Mouse (Mus musculus) left cerebral cortex, adult 2 months (tissue): Measurements from ENCODE around the gene Slpi. TPM values are rescaled to one million over a fixed set of nuclear protein-coding genes. Genes with fewer than 3 reads are reported as not detected.
A peak's percentile ranks its signal among the peaks of the same experiment; 100 is the strongest.

ENCODE experiments used
- DNase-seq, 2 experiments: peaks; one replicate each; pipeline ENCODE4 v3.0.0; 2021 to 2022; ENCODE audit warnings: low spot score in 2 of 2, mixed read lengths in 1 of 2; ENCODE audit errors: extremely low spot score in 1 of 2
- H3K27ac ChIP-seq: fragments of 200-600 bp; 2 replicates; pipeline ENCODE4 v1.8.1; 2022
- H3K4me3 ChIP-seq: fragments of 200-600 bp; 2 replicates; pipeline ENCODE4 v1.8.1; 2022
- CTCF ChIP-seq: fragments of 200-600 bp; IDR thresholded peaks from 2 replicates; pipeline ENCODE4 v1.8.1; 2022; ENCODE audit warnings: antibody characterized with exemption, mild to moderate bottlenecking, moderate library complexity
- intact Hi-C: fragments of 180-260 bp; cut with DNase I; formaldehyde crosslinking; loops from one replicate; pipeline ENCODE4 v1.15.1; 2025
- total RNA-seq, 2 experiments: library from RNA; stranded (reverse); gene quantifications; 2 replicates each; pipeline ENCODE4 v1.2.3; 2021

Gene Slpi
- total RNA-seq, 2 experiments from 2014 or later: not detected

DNA sequence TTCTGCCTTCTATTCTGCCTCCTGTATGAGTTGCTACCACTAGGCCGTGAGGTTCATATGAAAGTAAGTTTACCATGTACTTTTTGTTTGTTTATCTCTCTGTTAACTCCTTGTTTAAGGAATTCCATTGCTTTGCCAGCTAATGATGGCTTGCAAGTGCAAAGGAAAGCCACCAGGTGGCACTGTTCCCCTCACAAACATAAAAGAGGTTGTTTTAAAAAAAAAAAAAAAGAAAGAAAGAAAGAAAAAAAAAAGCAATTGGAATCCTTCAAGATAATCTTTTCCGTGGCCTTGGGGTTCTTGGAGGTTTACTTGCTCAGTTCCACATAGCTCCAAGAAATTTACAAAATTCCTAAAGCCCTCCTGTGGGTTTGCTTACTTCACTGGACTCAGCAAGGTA lies 28.3 kb upstream of the Slpi start:
- Histone ChIP-seq H3K4me3 (no peak overlapping the region), H3K27ac (no peak overlapping the region)
- DNase-seq: no peak
- peak; percentile 85 for TF ChIP-seq CTCF
- intact Hi-C loops: loop anchor here (1.0 to 10.0 kb wide), 4 partner anchors 40 to 308 kb away; partner anchors contain the start of gene Wfdc2

DNA sequence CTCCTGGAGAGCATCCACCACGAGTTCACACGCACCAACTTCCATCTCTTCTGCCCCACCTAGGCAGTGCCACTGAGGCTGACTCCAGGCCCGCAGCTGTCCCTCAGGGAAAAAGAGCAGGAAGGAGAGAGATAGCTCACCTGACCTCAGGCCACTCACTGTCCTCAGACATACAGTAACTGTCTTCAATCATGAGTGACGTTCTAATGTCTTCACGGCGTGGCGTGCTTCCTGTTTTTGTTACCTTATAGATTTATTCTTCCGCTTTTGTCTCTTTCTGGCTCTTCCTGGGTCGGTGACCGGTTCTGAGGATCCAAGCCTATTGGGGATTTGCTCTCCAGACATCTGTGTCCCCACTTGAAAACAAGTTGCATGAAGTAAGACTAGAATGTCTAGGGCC lies 25.7 kb upstream of the Slpi start:
- H3K4me3 ChIP-seq: no peak overlapping the region
- H3K27ac ChIP-seq: no peak overlapping the region
- no peak for DNase-seq
- no peak for TF ChIP-seq CTCF
- intact Hi-C loops: loop anchor here (10.0 kb wide), 1 partner anchor 310 kb away; no protein-coding TSS in a partner anchor

DNA sequence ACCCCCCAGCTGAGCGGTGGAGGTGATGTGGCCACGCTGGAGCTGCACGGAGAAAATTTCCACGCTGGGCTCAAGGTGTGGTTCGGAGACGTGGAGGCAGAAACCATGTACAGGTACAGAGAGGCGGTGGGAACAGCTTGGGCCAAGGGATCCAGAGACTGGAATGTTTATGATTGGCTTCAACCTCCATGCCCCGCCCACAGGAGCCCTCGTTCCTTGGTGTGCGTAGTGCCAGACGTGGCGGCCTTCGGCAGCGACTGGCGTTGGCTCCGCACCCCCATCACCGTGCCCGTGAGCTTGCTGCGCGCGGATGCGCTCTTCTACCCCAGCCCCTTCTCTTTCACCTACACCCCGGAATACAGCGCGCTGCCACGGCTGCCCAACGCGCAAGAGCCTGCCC lies 25.3 kb upstream of the Slpi start:
- no peak overlapping the region for H3K27ac ChIP-seq
- intact Hi-C loops: loop anchor here (10.0 kb wide), 1 partner anchor 311 kb away; no protein-coding TSS in a partner anchor
- H3K4me3 ChIP-seq: no peak overlapping the region
- DNase-seq: no peak
- no peak for TF ChIP-seq CTCF

DNA sequence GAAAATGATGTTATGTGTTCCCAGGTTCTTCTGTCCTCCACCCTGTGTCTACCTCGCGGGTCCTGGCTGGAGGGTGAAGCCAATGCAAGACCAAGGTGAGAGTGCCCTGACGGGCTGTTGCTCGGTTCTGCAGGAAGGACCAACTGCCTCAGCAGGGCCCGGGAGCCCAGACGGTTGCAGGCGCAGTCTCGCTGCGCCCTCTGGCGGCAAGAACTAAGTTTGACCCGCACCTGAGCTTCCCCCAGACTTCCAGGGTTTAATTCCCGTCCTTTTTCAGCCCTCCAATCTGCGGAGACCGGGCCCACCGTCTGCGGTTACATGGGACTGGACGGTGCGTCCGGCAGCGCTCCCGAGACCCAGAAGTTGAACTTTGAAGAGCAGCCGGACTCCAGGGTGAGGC lies 18.8 kb upstream of the Slpi start:
- Histone ChIP-seq H3K4me3 (no peak overlapping the region), H3K27ac (no peak overlapping the region)
- intact Hi-C loops: loop anchor here (1.0 to 2.0 kb wide), 2 partner anchors 271 to 304 kb away; no protein-coding TSS in a partner anchor
- DNase-seq: peak; percentile 70 to 76
- TF ChIP-seq CTCF: peak; percentile 89

DNA sequence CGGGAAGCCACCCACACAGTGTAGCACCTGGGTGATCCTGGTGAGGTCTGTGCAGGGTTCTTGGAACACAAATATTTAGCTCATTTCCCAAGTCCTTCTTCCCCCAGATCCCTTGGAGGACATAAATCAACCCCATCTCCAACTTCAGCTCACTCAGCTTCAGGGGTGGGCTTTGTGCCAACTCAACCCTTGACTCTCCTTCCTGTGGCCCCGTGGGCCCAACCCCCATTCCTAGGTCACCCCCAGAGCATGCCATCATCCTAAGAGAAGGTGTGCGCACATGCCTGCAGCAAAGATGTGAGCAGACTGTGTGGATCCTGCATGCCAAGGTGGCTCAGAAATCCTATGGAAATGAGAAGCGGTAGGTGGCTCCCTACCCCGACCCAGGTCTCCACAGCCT lies 16.6 kb upstream of the Slpi start:
- Histone ChIP-seq H3K27ac (no peak overlapping the region), H3K4me3 (no peak overlapping the region)
- TF ChIP-seq CTCF: no peak
- DNase-seq: no peak
- intact Hi-C loops: no loop called here

DNA sequence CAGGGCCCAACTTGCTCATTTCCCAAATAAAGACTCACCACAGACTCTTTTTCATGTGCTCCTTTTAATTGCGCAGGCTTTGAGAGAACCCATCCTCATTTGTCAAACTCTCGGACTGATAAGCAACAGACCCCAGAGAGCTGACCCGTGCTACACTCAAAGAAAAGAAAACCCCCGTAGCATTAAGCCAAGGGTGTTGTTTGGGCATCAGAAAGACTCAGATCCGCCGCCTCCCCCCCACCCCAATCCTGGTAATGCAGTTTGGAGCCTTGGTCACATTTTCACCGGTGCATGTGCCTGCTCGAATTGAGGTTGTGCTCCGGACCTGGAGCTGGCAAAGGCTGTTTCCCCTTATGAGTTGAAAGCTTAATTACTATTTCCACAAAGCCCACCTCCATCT lies 16.2 kb upstream of the Slpi start, which contains the start of gene Matn4:
TSS of gene Matn4 (minus strand) at position 101 of the 400 bp plus-strand sequence.
- peak within 1 kb of the TSS; percentile 37 for H3K4me3 ChIP-seq
- no peak for TF ChIP-seq CTCF
- no peak for DNase-seq
- H3K27ac ChIP-seq: no peak within 1 kb of the TSS
- intact Hi-C loops: no loop called here

DNA sequence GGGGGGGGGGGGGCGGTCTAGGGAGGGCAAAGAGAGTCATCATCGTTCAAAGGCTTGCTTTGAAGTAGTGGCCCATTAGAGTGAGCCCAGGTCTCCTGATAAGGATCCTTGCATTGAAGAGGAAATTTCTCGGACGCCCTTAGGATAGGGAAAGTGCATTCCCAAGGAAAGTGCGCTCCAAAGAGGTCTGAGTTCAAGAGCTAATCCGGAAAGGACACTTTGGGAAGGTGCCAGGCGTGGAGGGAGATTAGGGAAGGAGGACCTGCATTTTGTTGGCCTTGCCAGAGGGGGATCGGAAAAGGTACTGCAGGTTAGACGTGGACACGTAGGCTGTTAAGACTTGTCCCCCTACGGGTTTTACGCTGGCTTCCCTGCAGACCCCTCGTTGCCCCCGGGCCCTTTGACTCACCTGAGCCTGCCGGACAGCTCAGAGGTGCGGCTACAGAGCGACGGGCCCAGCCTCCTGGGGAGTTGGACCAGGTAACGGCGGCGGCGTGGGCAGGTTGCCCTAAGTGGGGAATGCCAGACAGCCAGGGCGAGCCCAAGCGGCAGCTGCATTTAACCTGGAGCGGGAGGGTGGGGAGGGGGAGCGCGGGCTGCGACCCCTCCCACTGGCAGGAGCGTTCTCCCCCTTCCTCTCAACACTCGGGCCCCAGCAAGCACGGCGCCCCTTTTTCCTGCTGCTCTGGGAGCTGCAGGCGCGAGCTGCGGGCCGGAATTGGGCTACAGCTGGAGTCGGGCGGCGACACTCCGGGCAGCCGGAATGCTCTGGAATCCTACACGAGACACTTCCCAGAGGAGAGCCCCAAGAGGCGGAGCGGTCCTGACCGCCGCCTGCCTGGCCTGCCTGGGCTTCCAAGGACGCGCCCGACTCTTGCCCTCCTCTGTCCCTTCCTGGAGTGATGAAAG lies 15.4 kb upstream of the Slpi start:
- peak overlapping the region; percentile 37 for H3K4me3 ChIP-seq
- intact Hi-C loops: no loop called here
- H3K27ac ChIP-seq: no peak overlapping the region
- DNase-seq: no peak
- TF ChIP-seq CTCF: no peak

DNA sequence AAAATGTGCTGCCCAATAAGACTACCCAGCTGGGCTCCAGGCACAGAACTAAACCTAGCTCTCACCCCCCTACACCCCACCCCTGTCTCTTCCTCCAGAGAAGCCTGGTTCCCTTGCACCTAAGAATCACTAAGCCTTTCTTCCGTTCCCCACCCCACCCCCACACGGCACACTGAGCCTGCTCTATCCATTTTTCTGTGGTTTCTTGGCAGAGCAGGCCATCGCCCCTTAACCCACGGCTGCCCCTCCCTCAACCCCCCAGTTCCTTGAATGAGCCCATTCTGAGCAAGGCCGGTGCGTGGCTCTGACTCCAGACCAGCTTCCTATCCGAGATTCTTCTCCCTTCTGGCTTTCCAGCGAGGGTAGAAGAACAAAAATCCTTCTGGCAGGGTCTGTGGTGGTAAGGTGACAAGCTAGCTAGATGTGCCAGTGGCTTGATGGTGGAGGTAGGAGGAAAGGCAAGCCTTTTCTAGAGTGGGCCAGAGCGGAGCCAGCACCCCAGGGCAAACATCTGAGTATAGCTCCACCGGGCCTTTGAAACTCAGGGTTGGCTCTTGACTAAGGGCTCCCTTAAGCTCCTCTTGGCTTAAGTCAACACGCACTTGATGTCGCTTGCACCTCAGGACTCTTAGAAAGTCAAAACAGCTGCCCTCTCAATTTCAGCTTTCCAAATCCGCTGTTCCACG lies 14.6 kb upstream of the Slpi start:
- H3K27ac ChIP-seq: no peak overlapping the region
- no peak for TF ChIP-seq CTCF
- intact Hi-C loops: no loop called here
- H3K4me3 ChIP-seq: no peak overlapping the region
- DNase-seq: no peak

DNA sequence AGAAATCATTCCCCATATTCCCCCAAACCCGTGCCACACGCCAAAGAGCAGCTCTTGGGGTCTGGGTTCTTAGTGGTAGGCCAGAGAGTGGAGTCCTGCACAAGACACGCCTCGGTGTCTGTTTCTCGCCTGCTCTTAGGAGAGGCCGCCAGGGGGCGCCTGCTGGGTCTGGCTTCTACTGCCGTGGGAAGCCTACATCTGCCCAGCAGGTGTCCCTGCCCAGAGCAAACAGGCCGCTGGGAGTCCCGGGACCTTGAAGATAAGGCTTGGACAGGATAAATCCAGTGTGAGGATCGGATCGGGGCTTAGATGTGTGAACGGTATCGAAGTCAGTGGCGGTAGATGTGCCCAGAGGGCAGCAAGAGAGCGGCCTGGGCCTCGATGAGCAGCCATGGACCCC lies 14.0 kb upstream of the Slpi start, which contains the start of gene Rbpjl:
TSS of gene Rbpjl (plus strand) at position 236 of the 400 bp plus-strand sequence.
- peak; percentile 94 for TF ChIP-seq CTCF
- intact Hi-C loops: no loop called here
- Histone ChIP-seq H3K4me3 (no peak within 1 kb of the TSS), H3K27ac (no peak within 1 kb of the TSS)
- DNase-seq: peak; percentile 58 to 70

DNA sequence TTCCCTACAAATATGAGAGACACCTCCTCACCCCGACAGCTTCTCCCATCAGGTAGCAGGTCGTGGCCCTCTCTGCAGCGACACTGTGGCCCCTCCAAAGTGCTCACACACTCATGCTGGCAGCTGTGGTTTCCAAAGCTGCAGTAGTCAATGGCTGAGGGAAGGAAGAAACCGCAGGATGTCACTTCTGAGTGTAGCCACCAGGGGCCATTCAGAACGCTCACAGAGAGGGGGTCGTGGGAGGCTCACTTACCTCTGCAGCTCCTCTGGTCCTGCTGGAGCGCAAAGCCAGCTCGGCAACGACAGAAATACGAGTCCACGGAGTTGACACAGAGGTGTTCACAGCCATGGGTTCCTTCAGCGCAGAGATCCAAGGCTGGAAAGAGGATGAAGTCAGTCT lies 8.0 kb upstream of the Slpi start:
- TF ChIP-seq CTCF: no peak; the same call in 1 of the 2 replicates
- no peak overlapping the region for H3K27ac ChIP-seq
- no peak overlapping the region for H3K4me3 ChIP-seq
- no peak for DNase-seq
- intact Hi-C loops: no loop called here

DNA sequence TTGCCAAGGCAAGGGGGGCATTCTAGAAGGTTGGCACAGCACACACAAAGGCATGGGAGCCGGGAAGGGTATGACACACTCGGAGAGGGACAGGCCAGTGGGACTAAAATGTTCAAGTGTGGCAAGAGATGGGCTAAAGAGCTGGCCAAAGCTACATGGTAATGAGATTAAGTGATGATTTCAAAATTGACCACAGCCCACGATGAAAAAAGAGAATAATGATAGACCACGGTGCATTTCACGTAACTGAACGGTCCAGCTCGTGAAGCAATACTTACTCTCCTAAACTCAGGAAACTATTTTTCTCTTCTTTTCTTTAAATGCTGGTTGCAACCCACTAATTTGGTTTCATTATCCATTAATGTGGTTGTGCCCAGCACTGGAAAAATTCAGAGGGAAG lies 7.2 kb upstream of the Slpi start:
- intact Hi-C loops: no loop called here
- Histone ChIP-seq H3K27ac (no peak overlapping the region), H3K4me3 (no peak overlapping the region)
- DNase-seq: no peak
- no peak for TF ChIP-seq CTCF

DNA sequence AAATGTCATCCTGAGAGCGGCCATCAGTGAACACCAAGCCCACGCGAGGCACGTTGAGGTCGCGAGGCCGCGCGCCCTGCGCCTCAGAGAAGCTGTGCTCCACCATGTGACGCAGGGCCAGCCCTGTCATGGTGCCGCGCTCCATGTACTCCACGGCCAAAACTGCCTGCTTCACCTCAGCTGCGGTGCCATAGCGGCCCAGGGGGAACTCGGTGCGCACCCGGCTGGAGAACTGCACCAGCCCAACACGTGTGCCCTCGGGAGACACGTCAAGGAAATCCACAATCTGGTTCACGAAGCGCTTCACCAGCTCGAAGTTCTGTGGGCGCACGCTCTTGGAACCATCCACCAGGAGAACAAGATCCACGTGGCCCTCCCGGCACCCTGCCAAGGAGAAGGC lies 4.2 kb upstream of the Slpi start:
- H3K4me3 ChIP-seq: no peak overlapping the region
- no peak overlapping the region for H3K27ac ChIP-seq
- no peak for DNase-seq
- intact Hi-C loops: no loop called here
- TF ChIP-seq CTCF: no peak
